Mouse (Mus musculus) hindbrain, embryonic 16.5 days (tissue): ENCODE data around the gene Synpo2. TPM values are rescaled to one million over a fixed set of nuclear protein-coding genes. Genes with fewer than 3 reads are reported as not detected.
A peak's percentile ranks its signal among the peaks of the same experiment; 100 is the strongest.

ENCODE experiments used
- ATAC-seq: fragments of 200-750 bp; cut with Nextera tagmentation; 2 replicates; pipeline ENCODE4 v1.8.0; 2017; ENCODE audit warnings: moderate TSS enrichment, moderate library complexity
- H3K27ac ChIP-seq: fragments of 300-500 bp; sonication (generic); 2 replicates; pipeline ENCODE4 v1.5.1; 2014; ENCODE audit warnings: low read depth, mild to moderate bottlenecking, control low read depth, low read length, moderate library complexity
- H3K27me3 ChIP-seq: fragments of 300-500 bp; sonication (generic); replicated peaks from 2 replicates; pipeline ENCODE4 v1.6.1; 2014; ENCODE audit warnings: low read length; ENCODE audit not compliant: control insufficient read depth, insufficient read depth
- H3K36me3 ChIP-seq: fragments of 300-500 bp; sonication (generic); 2 replicates; pipeline ENCODE4 v1.6.1; 2014; ENCODE audit warnings: mild to moderate bottlenecking, low read length, moderate library complexity, mixed read lengths; ENCODE audit not compliant: control insufficient read depth, insufficient read depth
- H3K4me1 ChIP-seq: fragments of 300-500 bp; sonication (generic); 2 replicates; pipeline ENCODE4 v1.6.1; 2014; ENCODE audit warnings: low read depth, low read length; ENCODE audit not compliant: control insufficient read depth, insufficient read depth
- H3K4me2 ChIP-seq: fragments of 300-500 bp; sonication (generic); 2 replicates; pipeline ENCODE4 v1.6.1; 2014; ENCODE audit warnings: mild to moderate bottlenecking, low read length, control low read depth, moderate library complexity
- H3K4me3 ChIP-seq: fragments of 300-500 bp; sonication (generic); 2 replicates; pipeline ENCODE4 v1.5.1; 2014; ENCODE audit warnings: mild to moderate bottlenecking, low read length, control low read depth, moderate library complexity
- H3K9ac ChIP-seq: fragments of 300-500 bp; sonication (generic); 2 replicates; pipeline ENCODE4 v1.6.1; 2014; ENCODE audit warnings: low read depth, mild to moderate bottlenecking, control low read depth, low read length, moderate library complexity
- H3K9me3 ChIP-seq: fragments of 300-500 bp; sonication (generic); 2 replicates; pipeline ENCODE4 v1.6.1; 2014; ENCODE audit warnings: mild to moderate bottlenecking, low read length, moderate library complexity; ENCODE audit not compliant: control insufficient read depth
- WGBS: fragments of 180-500 bp; shearing (Covaris S2); extraction: QIAGEN DNeasy Blood & Tissue Kit; methylation state at CpG from one replicate; pipeline ENCODE4 v1.1.7; 2014; 5-methylcytosine and 5-hydroxymethylcytosine counted together
- polyA plus RNA-seq: library from polyadenylated mRNA; unstranded; fragments of >200 nt; fragmentation: Nextera tagmentation; extraction: Ambion mirVana; gene quantifications from 2 replicates; pipeline ENCODE4 v1.2.1, GENCODE M21; 2015

The Synpo2 gene
- polyA plus RNA-seq, 1 experiment from 2014 or later, result 0.99 TPM

DNA sequence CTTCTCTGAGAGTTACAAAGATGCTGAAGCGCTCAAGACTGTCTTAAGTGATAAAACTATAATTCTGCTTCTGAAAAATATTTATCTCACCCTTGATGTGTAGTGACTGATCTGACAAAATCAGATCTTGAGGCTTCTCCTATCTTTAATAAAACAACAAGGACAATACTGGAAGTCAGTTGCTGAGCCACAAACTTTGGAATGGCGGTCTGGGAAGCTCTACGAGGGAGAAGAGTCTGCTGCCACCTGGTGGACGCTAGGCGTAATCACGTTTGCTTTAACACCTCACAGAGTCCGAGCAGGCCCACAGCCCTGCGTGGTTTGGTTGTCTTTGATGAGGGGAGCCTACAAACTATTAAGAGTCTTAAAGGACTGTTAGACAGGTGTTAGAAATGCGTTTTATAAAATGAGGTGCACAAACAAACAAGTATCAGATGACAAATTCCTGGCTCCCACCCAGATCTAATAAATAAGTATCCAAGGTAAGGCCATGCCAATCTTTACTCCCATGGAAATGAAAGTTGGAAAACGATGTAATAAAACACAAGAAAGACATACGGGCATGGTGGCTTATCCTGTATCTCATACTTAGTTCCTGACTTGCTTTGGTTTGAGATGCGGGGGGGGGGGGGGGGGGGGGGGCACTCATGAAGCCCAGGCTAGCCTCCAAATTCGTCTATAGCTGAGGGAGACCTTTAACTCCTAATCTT is 132.6 kb downstream of the Synpo2 start:
- 27% methylated on average over 12 of the region's 13 CpGs for WGBS
- no peak overlapping the region for H3K4me3 ChIP-seq
- no peak overlapping the region for H3K27ac ChIP-seq
- ATAC-seq, result peak; percentile 94
- H3K9me3 ChIP-seq, result no peaks in the 10 kb centered on the region
- H3K36me3 ChIP-seq, result no peaks in the 10 kb centered on the region
- H3K27me3 ChIP-seq, result no peaks in the 10 kb centered on the region
- H3K9ac ChIP-seq, result no peak overlapping the region
- H3K4me2 ChIP-seq, result no peak overlapping the region
- H3K4me1 ChIP-seq, result no peaks in the 10 kb centered on the region

DNA sequence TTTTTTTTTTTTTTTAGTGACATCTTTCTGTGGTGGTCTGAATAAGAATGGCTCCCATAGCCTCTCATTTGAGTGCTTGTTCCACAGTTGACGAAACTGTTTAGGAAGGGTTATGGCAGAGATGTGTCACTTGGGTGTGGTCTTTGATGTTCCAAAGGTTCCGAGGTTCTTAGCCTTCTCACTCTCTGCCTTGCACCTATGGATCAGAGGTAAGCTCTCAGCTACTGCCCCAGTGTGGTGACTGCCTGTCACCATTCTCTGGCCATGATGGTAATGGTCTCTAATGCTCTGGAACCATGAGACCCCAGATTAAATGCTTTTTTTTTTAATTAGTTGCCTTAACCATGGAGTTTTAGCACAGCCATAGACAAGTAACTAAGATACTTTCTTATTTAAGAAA is 134.2 kb downstream of the Synpo2 start:
- Histone ChIP-seq H3K4me3 (no peak overlapping the region), H3K27ac (no peak overlapping the region), H3K36me3 (no peaks in the 10 kb centered on the region), H3K27me3 (no peaks in the 10 kb centered on the region), H3K4me2 (no peak overlapping the region), H3K4me1 (no peaks in the 10 kb centered on the region), H3K9ac (no peak overlapping the region), H3K9me3 (no peaks in the 10 kb centered on the region)
- ATAC-seq, result no peak
- 95% methylated on average over 2 of the region's 2 CpGs for WGBS

DNA sequence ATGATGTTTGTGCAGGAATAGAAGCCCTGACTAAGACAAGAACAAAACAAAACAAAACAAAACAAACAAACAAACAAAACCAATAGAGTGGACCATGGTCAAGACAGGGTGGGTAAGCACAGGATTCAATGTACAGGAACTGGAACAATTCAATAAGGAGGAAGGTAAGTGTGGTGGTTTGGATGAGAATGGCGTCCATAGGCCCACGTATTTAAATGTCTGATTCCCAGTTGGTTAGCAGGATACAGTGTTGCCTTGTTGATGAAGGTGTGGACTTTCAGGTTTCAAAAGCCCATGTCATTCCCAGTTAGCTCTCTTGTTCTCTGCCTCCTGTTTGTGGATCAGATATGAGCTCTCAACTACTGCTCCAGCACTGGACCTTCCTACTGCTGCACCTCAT is 140.8 kb downstream of the Synpo2 start:
- H3K4me1 ChIP-seq, result peaks cover 3% of the 10 kb centered on the region
- H3K27ac ChIP-seq, result no peak overlapping the region
- H3K4me2 ChIP-seq, result no peak overlapping the region
- no peaks in the 10 kb centered on the region for H3K36me3 ChIP-seq
- 97% methylated on average over 2 of the region's 2 CpGs for WGBS
- no peak overlapping the region for H3K9ac ChIP-seq
- no peaks in the 10 kb centered on the region for H3K27me3 ChIP-seq
- no peak overlapping the region for H3K4me3 ChIP-seq
- ATAC-seq, result no peak
- no peaks in the 10 kb centered on the region for H3K9me3 ChIP-seq

DNA sequence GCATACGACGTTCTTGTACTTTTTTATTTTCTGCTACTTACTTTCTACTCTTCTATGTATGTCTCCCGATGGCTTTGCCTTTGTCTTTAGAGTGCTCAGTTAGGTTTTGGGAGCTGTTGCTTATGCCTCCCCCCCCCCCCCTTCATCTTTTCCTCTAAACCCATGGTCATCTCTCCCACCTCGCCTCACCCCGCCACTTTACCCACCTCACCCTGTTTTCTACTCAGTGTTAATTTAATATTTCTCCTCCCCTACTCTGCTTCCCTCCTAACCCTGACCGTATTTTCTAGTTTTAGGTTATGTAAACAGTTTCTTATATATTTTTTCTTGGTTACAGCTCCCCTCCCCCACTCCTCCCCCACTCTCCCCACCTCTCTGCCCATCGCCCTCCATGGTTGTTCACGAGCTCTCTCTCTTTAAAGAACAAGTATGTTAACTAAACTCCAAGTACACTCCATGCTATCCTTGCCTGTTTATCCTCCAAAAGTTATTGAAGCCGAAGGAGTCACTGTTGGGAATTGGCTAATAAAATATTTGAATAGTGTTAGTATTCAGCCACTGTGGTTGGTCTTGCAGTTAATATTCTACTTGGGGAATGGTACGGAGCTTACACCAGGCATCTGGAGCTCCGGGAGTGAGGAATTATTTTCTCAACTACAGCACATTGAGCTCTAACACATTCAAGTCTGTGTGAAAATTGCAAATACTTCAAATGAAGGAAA is 142.1 kb downstream of the Synpo2 start:
- WGBS, result 73% methylated on average over 11 of the region's 11 CpGs
- ATAC-seq, result no peak
- H3K4me3 ChIP-seq, result no peak overlapping the region
- H3K27me3 ChIP-seq, result no peaks in the 10 kb centered on the region
- H3K27ac ChIP-seq, result no peak overlapping the region
- no peaks in the 10 kb centered on the region for H3K36me3 ChIP-seq
- H3K4me2 ChIP-seq, result no peak overlapping the region; the same call in none of the 2 replicates
- no peaks in the 10 kb centered on the region for H3K9me3 ChIP-seq
- peaks cover 3% of the 10 kb centered on the region for H3K4me1 ChIP-seq
- H3K9ac ChIP-seq, result no peak overlapping the region; the same call in 1 of the 2 replicates

DNA sequence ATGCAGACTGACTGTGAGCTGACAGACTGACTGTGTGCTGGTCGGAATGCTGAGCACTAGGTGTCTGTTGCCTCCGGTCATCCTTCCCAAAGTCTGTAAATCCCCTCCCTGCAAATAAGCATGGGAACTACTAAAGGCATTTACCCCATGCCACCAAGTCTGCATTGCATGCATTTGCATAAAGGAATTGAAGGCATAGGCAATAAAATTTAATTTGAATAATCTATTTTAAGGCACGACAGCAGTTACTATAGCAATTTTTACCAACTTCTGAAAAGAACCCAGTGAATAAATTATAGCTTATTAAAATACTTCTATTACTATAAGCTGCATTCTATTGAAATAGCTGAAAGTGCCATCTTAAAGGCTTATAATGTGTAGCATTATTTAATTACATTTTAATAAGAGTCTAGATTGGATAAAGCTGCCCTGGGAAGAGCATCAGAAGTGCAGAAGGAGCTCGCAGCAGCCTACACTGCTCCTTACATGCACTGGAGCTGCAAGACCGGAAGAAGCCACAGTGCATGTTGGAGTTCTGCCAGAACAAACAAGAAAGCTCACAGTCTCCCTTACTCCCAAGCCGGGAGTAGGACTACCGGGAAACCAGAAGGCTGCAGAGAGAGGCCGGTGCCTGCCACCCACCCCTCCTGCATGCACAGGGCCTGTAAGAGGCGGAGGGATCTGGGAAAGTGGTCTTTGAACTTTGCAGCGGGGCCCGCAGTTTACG is 142.9 kb downstream of the Synpo2 start:
- ATAC-seq, result peak; percentile 74
- Histone ChIP-seq H3K36me3 (no peaks in the 10 kb centered on the region), H3K9ac (no peak overlapping the region; the same call in 1 of the 2 replicates), H3K4me1 (peaks cover 3% of the 10 kb centered on the region), H3K4me2 (peak overlapping the region; percentile 32), H3K27me3 (no peaks in the 10 kb centered on the region), H3K9me3 (no peaks in the 10 kb centered on the region), H3K27ac (no peak overlapping the region), H3K4me3 (no peak overlapping the region)
- 39% methylated on average over 12 of the region's 12 CpGs for WGBS

DNA sequence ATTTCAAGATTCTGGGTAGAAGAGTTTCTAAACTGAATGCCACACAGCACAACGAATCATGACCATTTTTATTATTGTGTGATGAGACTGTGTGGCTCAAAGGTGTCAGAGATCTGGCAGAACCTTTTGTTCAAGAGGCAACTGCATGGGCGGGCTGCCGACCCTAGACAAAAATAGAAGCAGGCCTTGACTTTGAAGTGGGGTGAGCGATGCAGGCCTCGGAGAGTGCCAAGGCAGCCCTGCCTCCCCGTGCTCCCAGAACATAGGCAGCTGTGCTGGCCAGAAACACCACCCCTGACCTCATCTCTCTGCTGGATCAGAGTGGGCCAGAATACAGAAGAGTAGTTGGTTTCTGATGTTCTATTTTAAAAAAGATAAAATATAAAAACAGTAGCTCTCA is 143.5 kb downstream of the Synpo2 start:
- Histone ChIP-seq H3K4me1 (peaks cover 3% of the 10 kb centered on the region), H3K36me3 (no peaks in the 10 kb centered on the region), H3K4me2 (no peak overlapping the region), H3K9ac (no peak overlapping the region), H3K9me3 (no peaks in the 10 kb centered on the region), H3K27ac (no peak overlapping the region), H3K4me3 (no peak overlapping the region), H3K27me3 (no peaks in the 10 kb centered on the region)
- no peak for ATAC-seq
- WGBS, result 39% methylated on average over 6 of the region's 6 CpGs

GRCm38 (mm10) chr3:123089297-123090020 is 146.5 kb downstream of the Synpo2 start:
- WGBS, result 85% methylated on average over 11 of the region's 11 CpGs
- ATAC-seq, result no peak

GRCm38 (mm10) chr3:123088284-123088683 is 147.7 kb downstream of the Synpo2 start:
- no peaks in the 10 kb centered on the region for H3K27me3 ChIP-seq
- H3K4me3 ChIP-seq, result no peak overlapping the region
- H3K27ac ChIP-seq, result no peak overlapping the region
- WGBS, result 88% methylated on average over 5 of the region's 5 CpGs
- H3K4me1 ChIP-seq, result peaks cover 2% of the 10 kb centered on the region
- no peak overlapping the region for H3K4me2 ChIP-seq
- no peaks in the 10 kb centered on the region for H3K9me3 ChIP-seq
- no peak for ATAC-seq
- no peak overlapping the region for H3K9ac ChIP-seq
- no peaks in the 10 kb centered on the region for H3K36me3 ChIP-seq

More at GRCm38 (mm10) chr3:123089297-123090020, 146.5 kb downstream of the Synpo2 start:
- Histone ChIP-seq H3K4me1 (peaks cover 3% of the 10 kb centered on the region), H3K9ac (no peak overlapping the region), H3K27ac (no peak overlapping the region), H3K27me3 (no peaks in the 10 kb centered on the region), H3K36me3 (no peaks in the 10 kb centered on the region), H3K4me3 (no peak overlapping the region), H3K4me2 (no peak overlapping the region), H3K9me3 (no peaks in the 10 kb centered on the region)
